Mouse (Mus musculus) small intestine, adult 2 months (tissue): Measurements from ENCODE around the gene Sncg. TPM values are rescaled to one million over a fixed set of nuclear protein-coding genes. Genes with fewer than 3 reads are reported as not detected.

ENCODE experiments used
- H3K27ac ChIP-seq: fragments of 200-500 bp; 2 replicates; pipeline ENCODE4 v1.5.1; 2012; ENCODE audit warnings: low read depth, low read length, control low read depth, inconsistent platforms; ENCODE audit not compliant: insufficient read depth
- H3K27me3 ChIP-seq: fragments of 200-500 bp; 2 replicates; pipeline ENCODE4 v1.6.1; 2012; ENCODE audit warnings: mild to moderate bottlenecking, moderate library complexity, low read length, inconsistent platforms; ENCODE audit not compliant: control insufficient read depth, insufficient read depth
- H3K36me3 ChIP-seq: fragments of 200-500 bp; 2 replicates; pipeline ENCODE4 v1.6.1; 2012; ENCODE audit warnings: mild to moderate bottlenecking, low read length, control low read depth, inconsistent platforms; ENCODE audit not compliant: control insufficient read depth, insufficient read depth
- H3K4me1 ChIP-seq: fragments of 200-500 bp; 2 replicates; pipeline ENCODE4 v1.6.1; 2012; ENCODE audit warnings: low read length, inconsistent platforms, mixed read lengths; ENCODE audit not compliant: control insufficient read depth, insufficient read depth, insufficient read length
- H3K4me3 ChIP-seq: fragments of 200-500 bp; 2 replicates; pipeline ENCODE4 v1.5.1; 2012; ENCODE audit warnings: low read depth, mild to moderate bottlenecking, control low read depth, inconsistent platforms, low read length, moderate library complexity
- CTCF ChIP-seq: fragments of 200-500 bp; IDR thresholded peaks from 2 replicates; pipeline ENCODE4 v1.5.1; 2012; ENCODE audit warnings: low read depth, mild to moderate bottlenecking, control low read depth, inconsistent platforms, low read length, moderate library complexity, mixed read lengths; ENCODE audit not compliant: insufficient replicate concordance, insufficient read length; ENCODE audit errors: extremely low read depth
- POLR2A ChIP-seq: fragments of 200-500 bp; IDR thresholded peaks from 2 replicates; pipeline ENCODE4 v1.6.1; 2012; ENCODE audit warnings: low read depth, mild to moderate bottlenecking, control low read depth, inconsistent platforms, low read length, moderate library complexity
- WGBS: fragments of 180-500 bp; shearing (Covaris S2); methylation state at CpG from one replicate; pipeline ENCODE4 v1.1.7; 2018; 5-methylcytosine and 5-hydroxymethylcytosine counted together
- polyA plus RNA-seq: library from polyadenylated mRNA; depleted of rRNA; stranded (reverse); fragments of >200 nt; gene quantifications from 2 replicates; pipeline ENCODE4 v1.2.3, GENCODE M21; 2012; rRNA removed

The Sncg gene
- polyA plus RNA-seq, 1 experiment, result 4.8 TPM

- H3K27ac ChIP-seq, result no peak overlapping the region
- no peaks in the 10 kb centered on the region for H3K4me1 ChIP-seq
- WGBS, result 95% methylated on average over 5 of the region's 5 CpGs
- H3K4me3 ChIP-seq, result no peak overlapping the region
- H3K27me3 ChIP-seq, result no peaks in the 10 kb centered on the region
- H3K36me3 ChIP-seq, result peaks cover 64% of the 10 kb centered on the region
- no peak for TF ChIP-seq CTCF
- TF ChIP-seq POLR2A, result no peak
Observed at GRCm38 (mm10) chr14:34323576-34324085, 51.0 kb downstream of the Sncg start.

Other genes with a start within 250 kb of the Sncg start
- gene Npy4r, start 222.3 kb downstream of the Sncg start, polyA plus RNA-seq, result 0.14 and 0.91 TPM in 2 replicates
- 0.05 and 0.23 TPM in 2 replicates for gene Gprin2, start 173.1 kb downstream of the Sncg start, polyA plus RNA-seq
- 3.1 and 3.2 TPM in 2 replicates for gene Syt15, start 155.2 kb downstream of the Sncg start, polyA plus RNA-seq
- gene Shld2, start 64.3 kb downstream of the Sncg start, polyA plus RNA-seq, result 0.19 and 0.79 TPM in 2 replicates
- gene Glud1, start 64.1 kb downstream of the Sncg start, polyA plus RNA-seq, result 33.8 and 223 TPM in 2 replicates
- gene Fam25c, start 19.4 kb downstream of the Sncg start, polyA plus RNA-seq, result not detected in 2 replicates
- gene Mmrn2, start 676 bp upstream of the Sncg start, polyA plus RNA-seq, result 3.5 and 5.5 TPM in 2 replicates
- gene Bmpr1a, start 128.6 kb upstream of the Sncg start, polyA plus RNA-seq, result 2.4 and 3.3 TPM in 2 replicates
- gene 9230112D13Rik, start 148.0 kb upstream of the Sncg start, polyA plus RNA-seq, result not detected in 2 replicates
- gene Ldb3, start 213.9 kb upstream of the Sncg start, polyA plus RNA-seq, result 29.9 and 102 TPM in 2 replicates
- not detected in 2 replicates for gene Opn4, start 225.4 kb upstream of the Sncg start, polyA plus RNA-seq